Mouse (Mus musculus) embryonic facial prominence, embryonic 15.5 days (tissue): ENCODE data around the gene Dip2b. TPM values are rescaled to one million over a fixed set of nuclear protein-coding genes. Genes with fewer than 3 reads are reported as not detected.
A peak's percentile ranks its signal among the peaks of the same experiment; 100 is the strongest.

Experiments
- ATAC-seq: fragments of 200-750 bp; cut with Nextera tagmentation; 2 replicates; pipeline ENCODE4 v1.8.0; 2017; ENCODE audit warnings: low read depth, moderate TSS enrichment; ENCODE audit not compliant: insufficient number of reproducible peaks, low FRiP score, low TSS enrichment
- H3K27ac ChIP-seq: fragments of 300-500 bp; sonication (generic); replicated peaks from 2 replicates; pipeline ENCODE4 v1.5.1; 2015; ENCODE audit warnings: mild to moderate bottlenecking, inconsistent platforms
- H3K27me3 ChIP-seq: fragments of 300-500 bp; sonication (generic); 2 replicates; pipeline ENCODE4 v1.6.1; 2015; ENCODE audit warnings: inconsistent platforms
- H3K36me3 ChIP-seq: fragments of 300-500 bp; sonication (generic); 2 replicates; pipeline ENCODE4 v1.6.1; 2015; ENCODE audit warnings: mild to moderate bottlenecking, inconsistent platforms
- H3K4me1 ChIP-seq: fragments of 300-500 bp; sonication (generic); 2 replicates; pipeline ENCODE4 v1.6.1; 2015; ENCODE audit warnings: inconsistent platforms
- H3K4me2 ChIP-seq: fragments of 300-500 bp; sonication (generic); replicated peaks from 2 replicates; pipeline ENCODE4 v1.6.1; 2015; ENCODE audit warnings: mild to moderate bottlenecking, inconsistent platforms
- H3K4me3 ChIP-seq: fragments of 300-500 bp; sonication (generic); replicated peaks from 2 replicates; pipeline ENCODE4 v1.5.1; 2015; ENCODE audit warnings: mild to moderate bottlenecking, inconsistent platforms
- H3K9ac ChIP-seq: fragments of 300-500 bp; sonication (generic); 2 replicates; pipeline ENCODE4 v1.6.1; 2015; ENCODE audit warnings: inconsistent platforms
- H3K9me3 ChIP-seq: fragments of 300-500 bp; sonication (generic); replicated peaks from 2 replicates; pipeline ENCODE4 v1.6.1; 2016; ENCODE audit warnings: inconsistent platforms
- WGBS: fragments of 180-500 bp; shearing (Covaris S2); methylation state at CpG from one replicate; pipeline ENCODE4 v1.1.7; 2015; 5-methylcytosine and 5-hydroxymethylcytosine counted together
- polyA plus RNA-seq: library from polyadenylated mRNA; unstranded; fragments of >200 nt; fragmentation: Nextera tagmentation; extraction: Ambion mirVana; gene quantifications from 2 replicates; pipeline ENCODE4 v1.2.1, GENCODE M21; 2015

Dip2b gene
- polyA plus RNA-seq, 1 experiment from 2014 or later: 11.2 TPM

DNA sequence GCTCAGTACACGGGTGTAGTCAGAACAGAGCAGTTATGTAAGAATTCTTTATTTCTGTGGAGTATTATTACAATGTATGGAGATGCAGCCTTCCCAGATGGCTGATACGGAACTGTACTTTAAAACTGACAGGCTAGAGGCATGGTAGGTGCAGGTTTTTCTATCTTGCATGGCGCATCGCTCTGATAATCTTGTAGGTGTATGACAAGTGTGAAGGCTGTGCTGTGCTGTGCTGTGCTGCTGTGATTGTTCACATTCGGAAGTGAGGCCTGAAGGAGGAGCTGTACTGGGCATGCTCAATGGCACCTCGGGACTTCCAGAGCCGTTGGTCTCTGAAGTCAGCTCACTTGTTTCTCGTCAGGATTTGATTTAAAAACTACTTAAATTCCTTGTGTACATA, 31.6 kb downstream of the Dip2b start:
- Histone ChIP-seq H3K9me3 (no peaks in the 10 kb centered on the region), H3K9ac (no peak overlapping the region), H3K4me1 (peaks cover 29% of the 10 kb centered on the region), H3K4me3 (no peak overlapping the region), H3K27me3 (no peaks in the 10 kb centered on the region), H3K36me3 (no peaks in the 10 kb centered on the region), H3K4me2 (no peak overlapping the region), H3K27ac (no peak overlapping the region)
- 76% methylated on average over 8 of the region's 8 CpGs for WGBS
- ATAC-seq: no peak

DNA sequence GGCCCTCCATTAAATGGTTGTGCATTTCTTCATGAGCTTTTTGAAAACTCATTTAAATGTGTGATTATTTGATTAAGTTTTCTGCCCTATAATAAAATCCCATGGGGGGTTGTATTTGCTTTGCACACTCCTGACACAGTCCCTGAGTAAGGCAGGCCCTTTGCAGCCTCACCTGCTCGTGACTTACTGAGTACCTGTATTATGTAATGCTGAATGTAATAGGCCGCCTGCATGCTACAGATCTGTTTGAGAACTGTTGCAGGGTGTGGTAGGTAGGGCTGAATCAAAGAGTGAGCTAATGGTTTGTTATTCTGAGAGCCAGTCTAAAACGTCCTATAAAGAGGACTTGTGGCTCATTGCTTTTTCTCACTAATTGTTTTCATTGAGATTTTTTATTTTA, 33.4 kb downstream of the Dip2b start:
- H3K4me1 ChIP-seq: peaks cover 23% of the 10 kb centered on the region
- H3K27me3 ChIP-seq: no peaks in the 10 kb centered on the region
- no peaks in the 10 kb centered on the region for H3K36me3 ChIP-seq
- WGBS: 71% methylated on average over 3 of the region's 3 CpGs
- H3K4me2 ChIP-seq: no peak overlapping the region
- no peak overlapping the region for H3K27ac ChIP-seq
- ATAC-seq: no peak
- H3K9me3 ChIP-seq: no peaks in the 10 kb centered on the region
- H3K9ac ChIP-seq: no peak overlapping the region
- no peak overlapping the region for H3K4me3 ChIP-seq

DNA sequence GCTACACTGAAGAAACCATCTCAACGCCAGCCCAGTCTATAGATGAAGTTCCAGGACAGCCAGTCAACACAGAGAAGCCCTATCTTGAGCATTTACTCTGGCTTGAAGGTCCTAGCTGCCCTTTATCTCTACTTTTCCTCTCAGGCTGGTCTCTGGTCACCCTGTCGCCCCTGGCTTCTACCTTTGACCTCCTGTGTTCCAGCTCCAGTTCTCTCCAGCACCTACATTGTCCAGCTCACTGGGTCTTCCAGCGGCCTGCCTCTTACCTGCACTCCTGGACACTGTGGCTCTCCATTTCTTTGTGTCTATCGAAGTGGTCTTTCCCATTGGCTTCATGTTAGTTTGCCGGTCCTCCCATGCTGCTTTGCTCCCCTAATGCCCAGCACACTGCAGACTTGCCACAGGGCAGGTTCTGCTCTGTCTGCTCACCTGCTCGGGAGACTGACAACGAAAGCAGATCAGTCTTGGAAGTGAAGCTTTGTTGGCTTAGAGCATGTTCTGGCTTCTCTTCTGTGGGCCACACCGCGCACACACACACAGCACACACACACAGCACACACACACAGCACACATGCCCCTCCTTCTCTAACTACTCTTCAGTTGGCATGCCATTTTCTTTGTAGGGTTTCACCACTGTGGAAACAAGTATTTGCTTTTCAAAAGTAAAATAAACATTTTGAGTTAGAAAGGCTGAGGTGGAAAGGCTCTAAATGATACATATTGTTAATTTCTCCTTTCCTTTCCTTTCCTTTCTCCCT, 35.4 kb downstream of the Dip2b start:
- Histone ChIP-seq H3K4me2 (no peak overlapping the region), H3K4me3 (no peak overlapping the region), H3K9ac (no peak overlapping the region), H3K9me3 (no peaks in the 10 kb centered on the region), H3K4me1 (peaks cover 22% of the 10 kb centered on the region), H3K27me3 (no peaks in the 10 kb centered on the region), H3K36me3 (no peaks in the 10 kb centered on the region), H3K27ac (peak overlapping the region; percentile 34; the same call in 1 of the 2 replicates)
- WGBS: 68% methylated on average over 9 of the region's 9 CpGs
- no peak for ATAC-seq

DNA sequence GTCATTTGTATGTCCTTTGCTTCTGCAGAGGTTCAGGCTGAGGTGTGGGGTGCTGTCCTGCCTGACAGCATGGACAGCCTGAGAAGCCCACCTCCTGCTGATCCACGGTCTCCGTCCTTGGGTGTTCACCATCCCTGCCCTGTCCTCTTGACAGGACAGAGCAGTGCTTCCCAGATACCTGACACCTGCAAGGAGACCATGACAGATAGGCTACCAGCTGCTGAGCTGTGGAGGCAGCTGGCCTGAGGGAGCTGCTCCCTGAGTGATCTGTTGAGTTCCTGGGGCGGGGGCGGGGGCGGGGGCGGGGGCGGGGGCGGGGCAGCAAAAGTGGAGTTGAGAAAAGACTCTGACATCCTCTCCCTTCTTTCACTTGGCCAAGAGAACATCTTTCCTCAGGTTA, 36.3 kb downstream of the Dip2b start:
- Histone ChIP-seq H3K9me3 (no peaks in the 10 kb centered on the region), H3K4me3 (no peak overlapping the region), H3K4me1 (peaks cover 22% of the 10 kb centered on the region), H3K27ac (no peak overlapping the region), H3K27me3 (no peaks in the 10 kb centered on the region), H3K36me3 (no peaks in the 10 kb centered on the region), H3K9ac (no peak overlapping the region), H3K4me2 (no peak overlapping the region)
- 26% methylated on average over 8 of the region's 8 CpGs for WGBS
- ATAC-seq: peak; percentile 58; the same call in 1 of the 2 replicates

DNA sequence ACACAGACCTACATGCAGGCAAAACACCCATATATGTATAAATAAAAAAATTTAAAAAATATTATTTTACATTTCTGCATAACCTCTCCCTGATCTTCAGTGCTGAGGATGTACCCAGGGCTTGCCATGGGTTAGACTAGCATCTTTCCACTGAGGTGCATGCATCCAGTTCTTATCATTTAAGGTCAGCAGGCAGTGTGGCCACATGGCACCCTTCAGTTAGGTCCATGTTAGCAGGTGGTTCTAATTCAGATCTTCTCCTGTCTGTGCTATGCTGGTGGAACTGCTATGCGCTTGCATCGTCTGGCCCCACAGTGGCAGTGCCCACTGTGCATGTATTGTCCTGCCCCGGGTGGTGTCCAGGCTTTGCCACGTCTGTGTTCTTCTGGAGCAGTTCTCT, 37.9 kb downstream of the Dip2b start:
- ATAC-seq: no peak
- Histone ChIP-seq H3K36me3 (no peaks in the 10 kb centered on the region), H3K9ac (no peak overlapping the region), H3K4me1 (peaks cover 35% of the 10 kb centered on the region), H3K27me3 (no peaks in the 10 kb centered on the region), H3K27ac (no peak overlapping the region), H3K4me3 (no peak overlapping the region), H3K4me2 (no peak overlapping the region), H3K9me3 (no peaks in the 10 kb centered on the region)
- 81% methylated on average over 4 of the region's 4 CpGs for WGBS

DNA sequence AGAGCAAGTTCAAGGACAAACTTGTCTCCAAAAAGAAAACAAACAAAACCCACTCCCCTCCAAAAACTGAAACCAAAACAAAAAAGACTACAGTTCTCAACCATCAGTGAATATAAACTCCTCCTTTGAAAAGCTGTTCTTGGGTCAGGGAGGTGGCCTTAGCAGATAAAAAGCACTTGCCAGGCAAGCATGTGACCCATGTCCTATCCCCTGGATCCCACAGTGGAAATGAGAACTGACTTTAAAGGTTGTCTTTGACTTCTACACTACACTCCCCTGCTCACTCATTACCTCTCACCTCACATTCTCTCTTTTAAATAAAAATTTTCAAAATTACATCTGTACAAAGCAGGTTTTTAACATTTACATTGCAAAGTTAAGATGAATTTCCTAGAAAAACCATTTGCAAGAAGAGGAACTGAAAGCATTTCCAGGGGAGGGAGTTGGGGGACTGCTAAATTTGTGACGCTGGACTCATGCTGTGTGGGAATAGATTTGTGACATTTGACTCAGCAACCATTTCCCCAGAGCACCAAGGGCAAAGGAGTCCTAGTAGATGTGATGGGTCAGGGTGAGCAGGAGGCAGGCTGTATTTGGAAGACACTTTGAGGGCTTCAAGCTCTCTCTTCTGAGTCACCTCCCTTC, 42.5 kb downstream of the Dip2b start:
- Histone ChIP-seq H3K27ac (no peak overlapping the region), H3K27me3 (no peaks in the 10 kb centered on the region), H3K9me3 (no peaks in the 10 kb centered on the region), H3K4me2 (no peak overlapping the region), H3K9ac (no peak overlapping the region), H3K36me3 (no peaks in the 10 kb centered on the region), H3K4me1 (peaks cover 32% of the 10 kb centered on the region), H3K4me3 (no peak overlapping the region)
- WGBS: 42% methylated on average over 1 of the region's 1 CpGs
- no peak for ATAC-seq

DNA sequence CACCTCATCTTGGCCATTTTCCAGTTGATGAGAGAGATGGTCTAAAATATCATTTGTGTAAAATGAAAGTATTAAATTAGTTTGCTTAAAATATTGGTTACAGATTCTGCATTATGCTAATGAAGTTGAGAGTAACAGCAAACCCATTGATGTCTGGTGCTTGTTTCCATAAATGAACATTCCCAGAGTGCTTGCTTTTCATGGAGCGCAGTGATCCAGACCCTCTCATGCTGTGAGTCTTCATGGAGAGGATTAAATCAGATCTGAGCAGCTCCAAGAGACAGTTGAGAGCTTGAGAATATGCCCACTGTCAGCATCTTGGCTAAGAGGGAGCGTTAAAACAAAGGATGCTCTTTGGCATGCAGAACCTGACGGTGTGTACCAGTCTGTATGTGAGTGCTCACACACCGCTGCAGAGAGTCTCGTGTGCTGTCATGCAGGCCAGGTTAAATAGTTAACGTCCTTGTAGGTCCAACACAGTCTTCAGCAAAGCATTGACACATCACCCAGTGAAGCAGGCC, 43.1 kb downstream of the Dip2b start:
- H3K4me2 ChIP-seq: no peak overlapping the region
- H3K36me3 ChIP-seq: no peaks in the 10 kb centered on the region
- no peak overlapping the region for H3K4me3 ChIP-seq
- H3K4me1 ChIP-seq: peaks cover 32% of the 10 kb centered on the region
- no peak overlapping the region for H3K9ac ChIP-seq
- 55% methylated on average over 6 of the region's 6 CpGs for WGBS
- peak overlapping the region; percentile 52 for H3K27ac ChIP-seq
- H3K27me3 ChIP-seq: no peaks in the 10 kb centered on the region
- no peaks in the 10 kb centered on the region for H3K9me3 ChIP-seq
- no peak for ATAC-seq

DNA sequence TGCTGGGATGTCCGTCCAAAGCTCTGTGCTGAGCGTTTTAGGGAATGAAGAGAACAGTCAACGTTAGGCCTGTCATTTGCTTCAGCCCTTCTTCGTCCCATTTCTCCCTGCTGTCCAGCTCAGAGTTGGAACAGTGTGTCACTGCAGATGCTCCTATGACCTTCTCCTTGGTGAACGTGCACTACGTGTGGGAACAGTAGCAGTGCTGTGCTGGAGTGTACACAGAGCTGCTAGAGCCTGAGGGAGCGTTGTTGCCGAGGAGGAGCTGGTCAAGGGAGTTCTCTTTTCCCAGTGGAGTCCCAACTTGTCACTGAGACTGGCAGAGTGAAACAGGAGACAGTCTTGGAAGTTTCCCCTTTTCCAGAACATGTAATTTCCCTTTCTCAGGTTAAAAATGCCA, 43.6 kb downstream of the Dip2b start:
- ATAC-seq: no peak
- H3K4me1 ChIP-seq: peaks cover 32% of the 10 kb centered on the region
- no peaks in the 10 kb centered on the region for H3K9me3 ChIP-seq
- no peak overlapping the region for H3K9ac ChIP-seq
- no peaks in the 10 kb centered on the region for H3K27me3 ChIP-seq
- WGBS: 46% methylated on average over 8 of the region's 8 CpGs
- H3K4me2 ChIP-seq: no peak overlapping the region
- no peaks in the 10 kb centered on the region for H3K36me3 ChIP-seq
- peak overlapping the region; percentile 52 for H3K27ac ChIP-seq
- H3K4me3 ChIP-seq: no peak overlapping the region

DNA sequence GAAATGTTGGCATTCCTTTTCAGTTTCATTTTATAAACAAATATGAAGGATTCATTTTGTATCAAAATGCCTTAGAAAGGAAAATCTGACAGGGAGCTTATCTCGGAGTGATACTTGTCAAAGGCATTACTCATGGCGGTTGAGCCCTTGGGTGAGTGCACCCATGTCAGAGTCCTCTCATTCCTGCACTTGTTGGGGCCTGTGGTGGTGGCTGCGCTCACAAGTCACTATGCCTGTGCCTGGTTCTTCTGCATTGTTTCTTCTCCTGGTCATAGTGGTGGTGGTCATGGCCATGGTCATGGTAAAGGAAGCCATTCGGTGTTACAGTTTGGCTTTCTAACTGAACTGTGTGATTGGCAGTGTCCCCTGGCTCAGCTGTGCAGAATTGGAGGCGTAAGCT, 44.3 kb downstream of the Dip2b start:
- H3K27ac ChIP-seq: peak overlapping the region; percentile 61; the same call in 1 of the 2 replicates
- H3K4me3 ChIP-seq: no peak overlapping the region
- no peak overlapping the region for H3K9ac ChIP-seq
- no peaks in the 10 kb centered on the region for H3K9me3 ChIP-seq
- no peaks in the 10 kb centered on the region for H3K36me3 ChIP-seq
- WGBS: 72% methylated on average over 5 of the region's 5 CpGs
- H3K4me2 ChIP-seq: no peak overlapping the region
- H3K4me1 ChIP-seq: peaks cover 33% of the 10 kb centered on the region
- H3K27me3 ChIP-seq: no peaks in the 10 kb centered on the region
- no peak for ATAC-seq

DNA sequence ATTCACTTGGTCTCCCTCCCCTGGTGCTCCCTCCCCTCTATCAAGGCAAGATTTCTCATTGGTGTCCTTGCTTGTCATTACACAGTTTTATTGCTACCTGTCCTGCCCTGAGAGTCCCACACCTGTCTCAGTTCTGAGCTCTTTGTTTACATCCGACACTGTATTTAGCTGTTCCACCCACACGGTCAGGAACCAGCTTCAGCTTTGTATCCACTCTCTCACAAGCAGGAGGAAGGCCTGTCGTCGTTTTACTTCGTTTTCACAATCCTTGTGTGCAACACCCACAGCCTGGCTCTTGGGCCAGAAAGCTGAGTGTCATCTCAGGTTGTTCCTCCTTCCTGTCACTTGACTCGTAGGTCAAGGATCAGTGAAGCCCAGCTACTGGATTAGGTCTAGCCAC, 45.4 kb downstream of the Dip2b start:
- H3K4me1 ChIP-seq: peaks cover 40% of the 10 kb centered on the region
- no peak for ATAC-seq
- H3K4me3 ChIP-seq: no peak overlapping the region
- no peak overlapping the region for H3K27ac ChIP-seq
- 64% methylated on average over 6 of the region's 6 CpGs for WGBS
- H3K36me3 ChIP-seq: no peaks in the 10 kb centered on the region
- H3K9ac ChIP-seq: no peak overlapping the region
- no peaks in the 10 kb centered on the region for H3K9me3 ChIP-seq
- H3K27me3 ChIP-seq: no peaks in the 10 kb centered on the region
- H3K4me2 ChIP-seq: no peak overlapping the region

DNA sequence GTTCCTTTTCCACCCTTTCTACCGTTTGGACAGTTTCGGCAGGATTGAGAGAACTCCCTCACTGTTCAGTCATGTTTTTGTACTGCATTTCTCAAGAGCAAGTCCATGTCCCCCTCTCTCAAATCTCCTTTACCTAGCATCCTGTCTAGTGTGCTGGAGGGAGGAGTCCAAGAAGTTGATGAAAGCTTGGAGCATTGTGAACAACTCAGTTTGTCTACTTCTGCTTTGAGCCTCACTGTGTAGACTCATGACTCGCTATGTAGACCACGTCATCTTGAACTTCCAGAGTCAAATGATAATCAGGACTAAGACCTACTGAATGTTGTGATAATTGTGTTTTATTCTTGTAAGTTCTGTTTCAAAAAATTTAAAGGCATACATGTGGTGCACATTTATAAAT, 46.4 kb downstream of the Dip2b start:
- Histone ChIP-seq H3K27ac (no peak overlapping the region), H3K36me3 (no peaks in the 10 kb centered on the region), H3K4me3 (no peak overlapping the region), H3K27me3 (no peaks in the 10 kb centered on the region), H3K9ac (no peak overlapping the region), H3K9me3 (no peaks in the 10 kb centered on the region), H3K4me1 (peaks cover 43% of the 10 kb centered on the region), H3K4me2 (no peak overlapping the region)
- WGBS: 76% methylated on average over 4 of the region's 4 CpGs
- ATAC-seq: no peak
